Mouse (Mus musculus): ENCODE results near the gene Brd7. TPM values are rescaled to one million over a fixed set of nuclear protein-coding genes. Genes with fewer than 3 reads are reported as not detected.

The Brd7 gene
- polyA plus RNA-seq, 1 experiment from 2014 or later = 70.7 TPM

- Histone ChIP-seq H3K27me3 (ENCODE audit: control insufficient read depth, insufficient read depth, low read depth, low read length) (no peaks in the 10 kb centered on the region), H3K4me2 (ENCODE audit: low read depth, low read length) (no peak overlapping the region), H3K9me3 (ENCODE audit: control insufficient read depth, low read length) (no peaks in the 10 kb centered on the region), H3K9ac (ENCODE audit: low read length) (peak overlapping the region; percentile 36; the same call in 1 of the 2 replicates), H3K4me1 (replicated peaks; ENCODE audit: control insufficient read depth, insufficient read depth, low read length) (peaks cover 14% of the 10 kb centered on the region), H3K27ac (ENCODE audit: low read length) (no peak overlapping the region), H3K36me3 (ENCODE audit: control insufficient read depth, insufficient read depth, low read length) (no peaks in the 10 kb centered on the region), H3K4me3 (ENCODE audit: low read length) (no peak overlapping the region)
- 41% methylated on average over 7 of the region's 7 CpGs for WGBS
- ATAC-seq (ENCODE audit: low read depth) = no peak
These were observed 77.3 kb downstream of the Brd7 start for GRCm38 (mm10) chr8:88284738-88285137.

GRCm38 (mm10) chr8:88283243-88284115 lies 78.5 kb downstream of the Brd7 start:
- no peak overlapping the region for H3K4me2 ChIP-seq (ENCODE audit: low read depth, low read length)
- no peaks in the 10 kb centered on the region for H3K36me3 ChIP-seq (ENCODE audit: control insufficient read depth, insufficient read depth, low read length)
- no peak overlapping the region for H3K4me3 ChIP-seq (ENCODE audit: low read length)
- H3K27ac ChIP-seq (ENCODE audit: low read length) = no peak overlapping the region
- H3K27me3 ChIP-seq (ENCODE audit: control insufficient read depth, insufficient read depth, low read depth, low read length) = no peaks in the 10 kb centered on the region
- no peaks in the 10 kb centered on the region for H3K9me3 ChIP-seq (ENCODE audit: control insufficient read depth, low read length)
- 81% methylated on average over 13 of the region's 13 CpGs for WGBS
- no peak for ATAC-seq (ENCODE audit: low read depth)
- H3K9ac ChIP-seq (ENCODE audit: low read length) = no peak overlapping the region
- peaks cover 21% of the 10 kb centered on the region for H3K4me1 ChIP-seq (replicated peaks; ENCODE audit: control insufficient read depth, insufficient read depth, low read length)

GRCm38 (mm10) chr8:88282684-88283083 lies 79.3 kb downstream of the Brd7 start:
- Histone ChIP-seq H3K4me3 (ENCODE audit: low read length) (no peak overlapping the region), H3K36me3 (ENCODE audit: control insufficient read depth, insufficient read depth, low read length) (no peaks in the 10 kb centered on the region), H3K27me3 (ENCODE audit: control insufficient read depth, insufficient read depth, low read depth, low read length) (no peaks in the 10 kb centered on the region), H3K4me1 (replicated peaks; ENCODE audit: control insufficient read depth, insufficient read depth, low read length) (peaks cover 19% of the 10 kb centered on the region), H3K9ac (ENCODE audit: low read length) (no peak overlapping the region), H3K4me2 (ENCODE audit: low read depth, low read length) (no peak overlapping the region), H3K27ac (ENCODE audit: low read length) (no peak overlapping the region), H3K9me3 (ENCODE audit: control insufficient read depth, low read length) (no peaks in the 10 kb centered on the region)
- 31% methylated on average over 8 of the region's 8 CpGs for WGBS
- ATAC-seq (ENCODE audit: low read depth) = peak; percentile 68; the same call in 1 of the 2 replicates

Other genes starting within 250 kb of the Brd7 start
- gene Cnep1r1, start 243.4 kb downstream of the Brd7 start, polyA plus RNA-seq (2015; fragmentation: Nextera tagmentation; extraction: Ambion mirVana) = 56.4 and 57.3 TPM in 2 replicates
- 32.3 and 32.5 TPM in 2 replicates for gene Heatr3, start 224.3 kb downstream of the Brd7 start, polyA plus RNA-seq (2015; fragmentation: Nextera tagmentation; extraction: Ambion mirVana)
- gene Tent4b, start 163.0 kb downstream of the Brd7 start, polyA plus RNA-seq (2015; fragmentation: Nextera tagmentation; extraction: Ambion mirVana) = 5.1 and 6.2 TPM in 2 replicates
- gene Adcy7, start 89.8 kb downstream of the Brd7 start, polyA plus RNA-seq (2015; fragmentation: Nextera tagmentation; extraction: Ambion mirVana) = 13.4 and 15.0 TPM in 2 replicates
- gene Nkd1, start 159.2 kb upstream of the Brd7 start, polyA plus RNA-seq (2015; fragmentation: Nextera tagmentation; extraction: Ambion mirVana) = 49.6 and 54.2 TPM in 2 replicates